Comparison of ENCODE assay signal across 12 mouse cellular contexts in genomic region chr13:46023630-46024041, GRCm38 (mm10). TPM values are rescaled to one million over a fixed set of nuclear protein-coding genes. Genes with fewer than 3 reads are reported as not detected.
A peak's percentile ranks its signal among the peaks of the same experiment; 100 is the strongest.
DNase-seq lines count a peak whose midpoint lies in the region; ATAC-seq lines count a peak whose summit lies in the region.
"Had no signal": no experiment of that assay in that cellular context is flagged by ENCODE, and none has a peak within 500 bp of the region (broad histone marks: within the 10 kb centered on the region; RNA-seq: fewer than 3 reads in every experiment).

No protein-coding gene starts in this region.

- H3K4me1 ChIP-seq in hindbrain, embryonic 16.5 days (ENCODE audit: control insufficient read depth, insufficient read depth, low read depth, low read length), result peaks cover 8% of the 10 kb centered on the region; the same call in 1 of the 2 replicates
- peaks cover 29% of the 10 kb centered on the region for H3K4me1 ChIP-seq in hindbrain, embryonic 13.5 days (replicated peaks)
- H3K4me1 ChIP-seq in stomach, embryonic 16.5 days (ENCODE audit: control insufficient read depth, insufficient read depth, low read length), result peaks cover 11% of the 10 kb centered on the region

- no peaks in the 10 kb centered on the region for H3K36me3 ChIP-seq in hindbrain, embryonic 16.5 days (ENCODE audit: control insufficient read depth, insufficient read depth, low read length)
- H3K36me3 ChIP-seq in hindbrain, embryonic 13.5 days, result no peaks in the 10 kb centered on the region
- H3K36me3 ChIP-seq in stomach, embryonic 16.5 days (ENCODE audit: control insufficient read depth, insufficient read depth, low read length), result no peaks in the 10 kb centered on the region
- H3K36me3 ChIP-seq: neural tube, embryonic 12.5 days had no signal

- H3K4me2 ChIP-seq in hindbrain, embryonic 16.5 days (ENCODE audit: low read length), result no peak overlapping the region
- no peak overlapping the region for H3K4me2 ChIP-seq in hindbrain, embryonic 13.5 days
- no peak overlapping the region for H3K4me2 ChIP-seq in stomach, embryonic 16.5 days (ENCODE audit: low read depth, low read length)
- H3K4me2 ChIP-seq: neural tube, embryonic 12.5 days had no signal

- H3K9ac ChIP-seq in hindbrain, embryonic 16.5 days (ENCODE audit: low read depth, low read length), result no peak overlapping the region
- H3K9ac ChIP-seq in hindbrain, embryonic 13.5 days, result no peak overlapping the region
- H3K9ac ChIP-seq in stomach, embryonic 16.5 days (ENCODE audit: low read length), result no peak overlapping the region
- H3K9ac ChIP-seq: neural tube, embryonic 12.5 days had no signal

- no peak overlapping the region for H3K4me3 ChIP-seq in hindbrain, embryonic 16.5 days (ENCODE audit: low read length)
- no peak overlapping the region for H3K4me3 ChIP-seq in hindbrain, embryonic 13.5 days
- no peak overlapping the region for H3K4me3 ChIP-seq in stomach, embryonic 16.5 days (replicated peaks; ENCODE audit: low read length)
- H3K4me3 ChIP-seq: neural tube, embryonic 12.5 days had no signal

- DNase-seq in lung, postnatal 36 days, result peak; percentile 20
- DNase-seq in lung, postnatal 14 days, result no peak
- peak; percentile 64 for DNase-seq in brain, adult 2 months (ENCODE audit: low read depth, low spot score)
- no peak for DNase-seq in c-Kit-positive CD71-positive TER-119-positive erythroid progenitor cells, embryonic 14.5 days (ENCODE audit: low spot score)
- DNase-seq: heart, postnatal 36 days; liver; thymus, postnatal 14 days had no signal

- 27% methylated on average over 5 of the region's 5 CpGs for WGBS in hindbrain, embryonic 16.5 days
- 41% methylated on average over 5 of the region's 5 CpGs for WGBS in hindbrain, embryonic 13.5 days
- 60% methylated on average over 5 of the region's 5 CpGs for WGBS in stomach, embryonic 16.5 days

- no peaks in the 10 kb centered on the region for H3K27me3 ChIP-seq in hindbrain, embryonic 16.5 days (replicated peaks; ENCODE audit: control insufficient read depth, insufficient read depth, low read length)
- 0 out of 2 replicates have a peak, but pooled peaks cover 6% of the 10 kb centered on the region for H3K27me3 ChIP-seq in hindbrain, embryonic 13.5 days
- no peaks in the 10 kb centered on the region for H3K27me3 ChIP-seq in stomach, embryonic 16.5 days (ENCODE audit: control insufficient read depth, insufficient read depth, low read length)
- H3K27me3 ChIP-seq: neural tube, embryonic 12.5 days had no signal

- ATAC-seq in hindbrain, embryonic 16.5 days, result 0 out of 2 replicates have a peak, but pooled peaks have one; percentile 28
- no peak for ATAC-seq in hindbrain, embryonic 13.5 days (ENCODE audit: low FRiP score)
- ATAC-seq in stomach, embryonic 16.5 days (ENCODE audit: insufficient read depth, low FRiP score), result peak; percentile 26; the same call in 1 of the 2 replicates
- ATAC-seq: CD4-positive, CD25-positive, alpha-beta regulatory T cell, adult 4 months had no signal

- H3K27ac ChIP-seq in hindbrain, embryonic 16.5 days (ENCODE audit: low read depth, low read length), result no peak overlapping the region
- no peak overlapping the region for H3K27ac ChIP-seq in hindbrain, embryonic 13.5 days
- H3K27ac ChIP-seq in stomach, embryonic 16.5 days (ENCODE audit: low read length), result 0 out of 2 replicates have a peak overlapping the region, but pooled peaks have one; percentile 56
- H3K27ac ChIP-seq: neural tube, embryonic 12.5 days had no signal

- no peaks in the 10 kb centered on the region for H3K9me3 ChIP-seq in hindbrain, embryonic 16.5 days (ENCODE audit: control insufficient read depth, low read length)
- H3K9me3 ChIP-seq in hindbrain, embryonic 13.5 days, result no peaks in the 10 kb centered on the region
- H3K9me3 ChIP-seq in stomach, embryonic 16.5 days (replicated peaks; ENCODE audit: control insufficient read depth, low read length), result no peaks in the 10 kb centered on the region
- H3K9me3 ChIP-seq: neural tube, embryonic 12.5 days had no signal

RNA-seq across cellular contexts. Expression of gene Atxn1, which starts 58.8 kb away (rescaled TPM):
- polyA plus RNA-seq in hindbrain, embryonic 16.5 days (2015; fragmentation: Nextera tagmentation; extraction: Ambion mirVana), result 7.5 and 8.3 TPM in 2 replicates
- polyA plus RNA-seq in hindbrain, embryonic 13.5 days (2015; fragmentation: Nextera tagmentation; extraction: Ambion mirVana), result 7.5 and 8.1 TPM in 2 replicates
- polyA plus RNA-seq in stomach, embryonic 16.5 days (2015; fragmentation: Nextera tagmentation; extraction: Ambion mirVana), result 7.8 and 8.0 TPM in 2 replicates

Comparison
In these comparisons a context has a peak if more than half of its experiments do, and no peak if none do; other contexts are left out.
1. DNase-seq: peak in lung, postnatal 36 days (single experiment) and brain, adult 2 months (single experiment); none in lung, postnatal 14 days (single experiment) and c-Kit-positive CD71-positive TER-119-positive erythroid progenitor cells, embryonic 14.5 days (single experiment).